Mouse (Mus musculus) ES-E14 (cell line): ENCODE measurements around the gene Dync1li1.

ENCODE experiments used
- CHD2 ChIP-seq: IDR thresholded peaks from 2 replicates; pipeline ENCODE4 v1.6.1; 2014; ENCODE audit warnings: mild to moderate bottlenecking, low read depth, low read length, inconsistent platforms
- HCFC1 ChIP-seq: IDR thresholded peaks from 2 replicates; pipeline ENCODE4 v1.6.1; 2012; ENCODE audit warnings: low read length, inconsistent platforms, borderline replicate concordance; ENCODE audit not compliant: insufficient read depth
- MAFK ChIP-seq: IDR thresholded peaks from 2 replicates; pipeline ENCODE4 v1.6.1; 2014; ENCODE audit warnings: mild to moderate bottlenecking, low read depth, low read length, inconsistent platforms; ENCODE audit not compliant: insufficient read depth
- ZC3H11A ChIP-seq: IDR thresholded peaks from 2 replicates; pipeline ENCODE4 v1.6.1; 2012; ENCODE audit warnings: low read depth, mild to moderate bottlenecking, inconsistent platforms, low read length, borderline replicate concordance
- ZNF384 ChIP-seq: IDR thresholded peaks from 2 replicates; pipeline ENCODE4 v1.6.1; 2012; ENCODE audit warnings: low read depth, low read length, inconsistent platforms

GRCm38 (mm10) chr9:114701921-114702320 lies 13.3 kb downstream of the Dync1li1 start:
- TF ChIP-seq ZC3H11A (no peak), HCFC1 (no peak), MAFK (no peak), ZNF384 (no peak), CHD2 (no peak)
